Mouse (Mus musculus): ENCODE results near the gene Coa6.
A peak's percentile ranks its signal among the peaks of the same experiment; 100 is the strongest.
"Not testable (repeated sequence)": the region's sequence is repeated elsewhere in the genome, so short reads cannot be mapped to it uniquely, and the experiment has no call there.

Coa6 gene

GRCm38 (mm10) chr8:126422174-126422919, at the start of gene Coa6:
Coa6 (plus strand) TSS chr8:126422515.
- DNase-seq (ENCODE audit: extremely low read depth, low read depth, low spot score): peak; percentile 72

- no peak for DNase-seq (ENCODE audit: extremely low read depth, low read depth, low spot score)
These were observed 42.7 kb upstream of the Coa6 start for GRCm38 (mm10) chr8:126379580-126379979.

DNA sequence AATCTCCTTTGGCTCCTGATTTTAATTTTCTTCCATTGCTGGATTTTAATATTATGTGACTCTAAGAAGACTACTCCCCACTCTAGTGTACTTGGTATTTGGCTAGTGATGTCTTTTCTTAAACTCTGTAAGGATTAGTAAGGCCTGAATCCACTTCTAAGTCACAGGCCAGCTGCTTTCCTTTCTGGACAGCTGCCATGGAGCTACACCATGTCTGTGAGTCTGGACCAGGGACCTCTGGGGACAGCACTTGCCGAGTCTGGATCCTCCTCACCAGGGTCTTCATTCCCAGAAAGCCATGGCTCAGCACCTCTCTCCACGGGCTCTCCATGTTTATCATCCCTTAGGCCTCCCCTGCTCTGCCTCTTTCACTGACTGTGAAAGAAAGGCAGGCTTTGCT, 42.2 kb upstream of the Coa6 start:
- DNase-seq (ENCODE audit: extremely low read depth, low read depth, low spot score): no peak

- DNase-seq (ENCODE audit: extremely low read depth, low read depth, low spot score): no peak
These were observed 41.0 kb upstream of the Coa6 start for GRCm38 (mm10) chr8:126381299-126381698.

DNA sequence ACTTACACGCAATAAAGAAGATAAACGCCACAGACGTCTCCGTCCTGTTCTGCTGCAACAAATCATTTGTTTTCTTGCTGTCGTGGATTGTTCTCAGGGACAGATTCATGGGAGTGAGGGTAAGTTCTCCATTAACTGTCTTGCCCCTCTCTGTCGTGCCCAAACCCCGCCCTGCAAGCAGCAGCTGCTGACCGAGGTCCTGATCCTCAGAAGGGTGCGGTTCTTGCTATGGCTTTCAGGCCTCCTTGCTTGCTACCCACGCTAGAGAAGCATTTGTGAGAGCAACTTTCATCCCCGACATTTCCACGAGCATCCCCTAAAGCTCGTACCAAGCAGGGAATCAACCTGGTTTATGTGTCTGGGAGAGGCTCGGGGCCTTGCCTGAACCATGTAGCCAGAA, 40.1 kb upstream of the Coa6 start:
- DNase-seq (ENCODE audit: extremely low read depth, low read depth, low spot score): no peak

DNA sequence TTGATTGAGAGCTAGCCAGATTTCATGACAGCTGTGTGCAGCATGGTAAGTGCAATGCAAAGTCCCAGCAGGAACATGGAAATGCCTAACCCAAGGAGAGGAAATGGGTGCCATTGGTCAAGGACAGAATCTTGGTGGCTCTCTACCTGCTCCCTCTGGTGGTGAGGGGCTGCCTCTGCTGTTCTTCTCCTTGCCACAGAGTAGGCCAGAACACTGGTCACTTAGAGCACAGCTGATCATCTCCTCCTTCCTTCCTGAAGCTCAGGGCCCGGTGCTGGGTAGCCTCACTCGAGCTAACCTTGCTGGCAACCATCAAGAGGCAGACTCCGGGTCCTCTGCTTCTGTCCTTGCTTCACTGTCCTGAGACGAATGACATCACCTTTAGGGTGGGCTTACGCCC, 39.6 kb upstream of the Coa6 start:
- DNase-seq (ENCODE audit: extremely low read depth, low read depth, low spot score): no peak

DNA sequence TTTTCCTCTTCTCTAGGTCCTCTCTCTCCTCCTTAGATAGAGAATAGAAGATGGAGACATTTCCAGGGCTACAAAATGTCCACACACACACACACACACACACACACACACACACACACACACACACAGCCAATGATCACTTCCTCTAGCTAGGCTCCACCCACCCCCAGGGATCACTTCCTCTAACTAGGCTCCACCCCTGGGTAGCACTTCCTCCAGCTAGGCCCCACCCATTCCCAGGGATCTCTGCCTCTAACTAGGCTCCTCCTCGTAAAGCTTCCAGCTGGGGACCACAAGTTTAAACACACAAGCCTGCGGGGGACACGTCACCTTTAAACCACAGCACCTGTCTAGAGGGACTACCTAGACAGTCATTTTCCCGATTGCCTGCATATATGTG, 34.7 kb upstream of the Coa6 start:
- no peak for DNase-seq (ENCODE audit: extremely low read depth, low read depth, low spot score)

DNA sequence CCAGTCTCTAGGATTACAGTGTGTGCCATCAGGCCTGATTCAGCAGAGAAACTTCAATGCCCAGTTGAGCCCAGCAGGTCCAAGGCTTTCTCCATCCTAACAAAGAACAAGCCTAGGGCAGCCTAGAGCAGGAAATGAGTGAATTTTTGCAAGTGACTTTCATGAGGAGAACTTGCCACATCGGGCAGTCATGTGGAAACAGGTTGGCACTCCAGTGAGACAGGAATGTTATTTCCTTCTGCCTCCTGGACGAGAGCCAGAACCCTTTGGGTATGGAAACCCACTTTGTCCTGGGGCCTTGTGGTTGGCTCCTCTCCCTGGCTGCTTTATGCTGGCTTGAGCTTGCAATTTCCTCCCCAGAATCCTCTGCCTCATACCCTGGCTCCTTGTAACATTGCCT, 30.8 kb upstream of the Coa6 start:
- peak; percentile 66 for DNase-seq (ENCODE audit: extremely low read depth, low read depth, low spot score)

DNA sequence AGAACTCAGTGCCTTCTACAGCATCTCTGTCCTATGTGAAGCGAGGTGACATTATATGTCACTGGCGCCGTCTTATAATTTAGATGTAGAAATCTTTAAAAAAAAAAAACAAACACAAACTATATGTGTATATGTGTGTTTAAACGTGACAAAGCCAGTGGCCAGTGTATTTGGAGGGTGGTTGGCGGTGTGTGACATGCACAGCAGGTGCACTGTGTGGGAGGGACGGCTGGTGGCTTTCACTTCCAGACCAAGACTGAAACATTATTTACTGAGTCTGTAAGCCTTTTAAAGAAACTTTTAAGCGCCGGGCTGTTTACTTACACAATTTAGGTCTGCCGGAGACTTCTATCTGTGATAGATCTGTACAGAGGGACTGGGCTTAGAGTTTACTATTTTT, 26.9 kb upstream of the Coa6 start:
- no peak for DNase-seq (ENCODE audit: extremely low read depth, low read depth, low spot score)

DNA sequence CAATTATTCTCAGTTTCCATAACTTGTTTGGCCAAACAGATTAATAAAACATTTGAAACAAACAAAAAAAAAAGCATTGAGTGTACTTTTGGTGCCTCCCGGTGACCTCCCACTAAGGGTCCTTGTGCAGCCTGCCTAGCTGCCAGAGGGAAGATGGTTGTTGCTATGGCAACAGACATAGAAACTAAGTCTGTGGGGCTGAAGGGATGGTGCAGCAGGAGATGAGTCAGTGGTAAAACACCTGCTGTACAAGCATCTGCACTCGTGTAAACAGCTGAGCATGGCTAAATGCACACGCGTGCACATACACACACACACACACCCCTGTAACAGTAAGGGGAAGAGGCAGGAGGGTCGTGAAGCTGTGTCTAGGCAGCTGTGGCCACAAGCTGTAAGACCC, 26.4 kb upstream of the Coa6 start:
- no peak for DNase-seq (ENCODE audit: extremely low read depth, low read depth, low spot score)

- no peak for DNase-seq (ENCODE audit: extremely low read depth, low read depth, low spot score)
These were observed 24.0 kb upstream of the Coa6 start for GRCm38 (mm10) chr8:126398349-126398748.

- not testable (repeated sequence) for DNase-seq (ENCODE audit: extremely low read depth, low read depth, low spot score)
These were observed 17.8 kb upstream of the Coa6 start for GRCm38 (mm10) chr8:126404550-126404949.

GRCm38 (mm10) chr8:126405030-126405429, 17.3 kb upstream of the Coa6 start:
- DNase-seq (ENCODE audit: extremely low read depth, low read depth, low spot score): no peak

GRCm38 (mm10) chr8:126420834-126421233, 1.5 kb upstream of the Coa6 start:
- no peak for DNase-seq (ENCODE audit: extremely low read depth, low read depth, low spot score)

DNA sequence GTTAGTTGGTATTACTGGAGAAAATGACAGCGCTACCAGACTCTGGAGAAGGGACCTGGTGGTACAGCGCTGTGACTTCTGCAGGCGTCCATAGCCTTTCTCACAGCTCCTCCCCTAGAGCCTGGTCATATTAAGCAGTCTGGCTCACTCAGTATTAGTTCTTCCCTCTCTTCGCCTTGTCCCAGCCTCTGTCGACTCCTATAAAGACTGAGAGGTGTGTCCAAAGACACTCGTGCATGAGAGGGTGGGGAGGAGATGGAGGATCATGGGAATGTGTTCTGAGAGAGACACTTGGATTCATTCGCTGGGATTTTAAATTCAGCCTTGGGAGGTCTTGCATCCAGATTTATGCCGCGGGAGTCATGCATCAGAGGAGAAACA, 595 bp downstream of the Coa6 start:
- DNase-seq (ENCODE audit: extremely low read depth, low read depth, low spot score): no peak

- no peak for DNase-seq (ENCODE audit: extremely low read depth, low read depth, low spot score)
These were observed 1.8 kb downstream of the Coa6 start for GRCm38 (mm10) chr8:126424163-126424562.

DNA sequence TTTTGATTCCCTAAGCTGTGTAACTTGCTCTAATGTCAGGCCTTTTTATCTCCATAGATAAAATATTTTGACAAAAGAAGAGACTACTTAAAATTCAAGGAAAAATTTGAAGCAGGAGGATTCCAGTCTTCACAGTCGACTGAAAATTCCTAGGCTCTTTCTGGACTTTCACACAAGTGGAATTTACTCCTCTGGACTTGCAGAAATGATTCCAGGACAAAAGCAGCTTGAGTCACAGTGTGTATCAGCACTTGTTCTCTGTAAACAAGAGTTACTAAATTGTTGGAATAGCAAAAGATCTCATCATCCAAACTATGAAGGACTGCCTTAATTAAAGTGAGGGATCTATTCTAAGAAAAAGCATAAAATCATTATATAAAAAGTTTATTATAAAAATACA, 2.6 kb downstream of the Coa6 start:
- DNase-seq (ENCODE audit: extremely low read depth, low read depth, low spot score): no peak

DNA sequence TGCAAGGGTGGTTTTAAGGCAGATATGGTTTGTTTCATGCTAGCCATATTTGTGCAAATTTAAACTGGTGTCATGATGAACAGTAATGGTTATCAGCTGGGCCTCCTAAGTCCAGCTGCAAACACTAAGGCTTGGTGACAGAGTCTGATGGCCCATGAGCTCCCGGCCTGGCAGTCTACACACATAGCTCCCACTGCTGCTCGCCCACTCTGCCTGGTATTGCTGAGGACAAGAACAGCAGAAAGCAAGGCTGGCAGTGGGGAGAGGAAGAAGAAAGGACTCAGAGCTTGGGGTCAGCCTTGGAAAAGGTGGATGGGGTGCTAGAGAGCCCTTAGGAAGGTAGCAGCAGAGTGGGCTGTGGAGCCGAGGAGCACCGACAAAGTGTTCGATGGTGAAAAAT, 7.3 kb downstream of the Coa6 start:
- no peak for DNase-seq (ENCODE audit: extremely low read depth, low read depth, low spot score)

DNA sequence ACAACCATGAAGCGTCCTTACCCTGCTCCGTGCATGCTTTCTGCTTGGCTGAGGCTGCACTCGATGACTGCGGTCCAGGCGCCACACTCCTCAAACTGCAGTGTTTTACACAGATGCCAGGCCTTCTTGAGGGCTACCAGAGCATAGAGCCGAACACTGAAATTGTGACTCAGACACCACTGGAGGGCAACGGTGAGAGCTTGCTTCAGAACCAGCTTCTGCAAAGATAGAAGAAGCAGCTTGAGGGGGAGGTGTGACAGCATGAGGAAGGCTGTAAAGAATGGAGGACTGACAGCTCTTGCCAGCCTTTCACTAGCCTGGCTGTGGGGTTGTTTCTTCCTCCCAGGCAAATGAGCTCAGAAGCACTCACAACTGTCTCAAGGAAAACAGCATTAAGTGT, 11.5 kb downstream of the Coa6 start:
- DNase-seq (ENCODE audit: extremely low read depth, low read depth, low spot score): no peak

DNA sequence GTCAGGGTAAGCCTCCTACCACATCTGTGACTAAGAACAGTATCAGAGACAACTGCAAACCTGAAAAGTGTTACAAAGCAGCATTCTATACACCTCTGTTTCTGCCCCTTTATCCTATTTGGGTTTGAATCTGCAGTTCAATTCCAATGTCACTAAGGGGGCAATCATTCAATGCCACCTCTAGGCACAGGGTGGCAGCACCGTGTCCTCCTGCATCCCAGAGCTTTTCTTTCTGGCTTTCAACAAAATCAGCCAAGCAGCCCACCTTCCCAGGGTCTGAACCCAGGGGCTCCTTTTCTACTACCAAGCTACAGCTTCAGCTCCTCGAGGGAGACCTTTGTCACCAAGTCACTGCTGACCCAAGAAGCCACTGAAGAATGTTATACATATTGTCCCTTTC, 16.6 kb downstream of the Coa6 start:
- DNase-seq (ENCODE audit: extremely low read depth, low read depth, low spot score): no peak

- DNase-seq (ENCODE audit: extremely low read depth, low read depth, low spot score): no peak
These were observed 28.8 kb downstream of the Coa6 start for GRCm38 (mm10) chr8:126451158-126451557.

DNA sequence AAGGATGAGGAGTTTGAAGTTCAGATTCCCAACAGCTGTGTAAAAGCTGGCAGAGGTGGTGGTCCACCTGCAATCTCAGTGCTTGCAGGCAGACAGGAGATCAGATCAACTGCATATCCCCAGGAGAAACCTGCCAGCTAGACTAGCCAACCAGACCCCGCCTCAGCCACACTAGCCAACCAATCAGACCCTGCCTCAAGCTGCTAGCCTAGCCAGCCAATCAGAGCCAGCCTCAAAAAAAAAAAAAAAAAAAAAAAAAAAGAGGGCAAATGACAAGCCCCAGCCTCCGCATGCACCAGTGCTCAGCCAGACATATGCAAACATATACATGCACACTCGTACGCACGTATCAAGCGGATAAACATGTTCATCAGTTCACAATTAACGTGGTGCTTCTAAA, 33.1 kb downstream of the Coa6 start:
- DNase-seq (ENCODE audit: extremely low read depth, low read depth, low spot score): no peak

DNA sequence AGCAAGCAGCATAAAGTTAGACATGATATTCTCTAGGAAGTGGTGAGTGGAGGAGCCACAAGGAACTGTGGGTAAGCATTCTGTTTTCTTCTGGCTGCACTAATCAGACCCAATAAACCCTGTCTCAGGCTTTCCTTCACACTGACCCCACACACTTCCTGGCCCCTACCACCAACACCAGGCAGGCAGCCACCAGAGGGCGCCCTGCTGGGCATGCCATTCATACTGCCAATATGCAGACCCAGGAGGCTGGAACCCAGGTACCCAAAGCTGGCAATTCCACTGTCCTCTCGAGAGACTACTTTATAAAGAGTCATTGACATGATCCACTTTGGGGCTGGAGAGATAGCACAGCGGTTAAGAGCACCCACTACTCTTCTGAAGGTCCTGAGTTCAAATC, 38.0 kb downstream of the Coa6 start:
- DNase-seq (ENCODE audit: extremely low read depth, low read depth, low spot score): no peak
